Mouse (Mus musculus): ENCODE measurements at regions not wholly inside any gene's neighbourhood (a gene's known extent, or its start where the extent isn't known, plus 50 kb on each side); places are given as distances from the start of the nearest gene placed in this dataset.
A peak's percentile ranks its signal among the peaks of the same experiment; 100 is the strongest.

DNA sequence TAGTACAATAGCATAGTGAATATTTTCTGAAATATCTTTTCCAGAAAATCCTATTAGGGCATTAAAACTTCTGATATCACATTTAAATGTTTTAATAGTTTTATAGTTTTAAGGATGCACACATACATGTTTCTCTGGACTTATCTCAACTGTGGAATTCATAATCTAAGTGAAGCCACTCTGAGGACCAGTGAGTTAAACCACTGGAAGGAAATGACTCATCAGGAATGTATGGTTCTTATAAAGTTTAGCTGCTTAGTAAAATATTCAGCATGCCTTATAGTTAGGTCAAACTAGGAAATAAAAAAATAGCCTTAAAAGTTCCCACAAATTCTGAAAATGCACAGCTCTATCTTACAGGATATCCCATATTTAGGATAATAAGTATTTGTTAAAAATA, 1441.3 kb downstream of the Amy2a5 start:
- Histone ChIP-seq H3K4me1 (ENCODE audit: control insufficient read depth, insufficient read depth, low read length) (no peaks in the 10 kb centered on the region), H3K4me3 (ENCODE audit: low read depth, low read length) (no peak overlapping the region), H3K27ac (replicated peaks; ENCODE audit: low read depth, low read length) (no peak overlapping the region), H3K27me3 (ENCODE audit: control insufficient read depth, insufficient read depth, low read length) (no peaks in the 10 kb centered on the region), H3K9me3 (replicated peaks; ENCODE audit: control insufficient read depth, low read length) (no peaks in the 10 kb centered on the region), H3K4me2 (ENCODE audit: low read depth, low read length) (no peak overlapping the region), H3K9ac (replicated peaks; ENCODE audit: low read length) (no peak overlapping the region), H3K36me3 (replicated peaks; ENCODE audit: control insufficient read depth, insufficient read depth, low read depth, low read length) (no peaks in the 10 kb centered on the region)
- ATAC-seq (replicated peaks; ENCODE audit: insufficient number of reproducible peaks, low FRiP score, low TSS enrichment, low read depth) (no peak), DNase-seq (ENCODE audit: low spot score) (no peak)

DNA sequence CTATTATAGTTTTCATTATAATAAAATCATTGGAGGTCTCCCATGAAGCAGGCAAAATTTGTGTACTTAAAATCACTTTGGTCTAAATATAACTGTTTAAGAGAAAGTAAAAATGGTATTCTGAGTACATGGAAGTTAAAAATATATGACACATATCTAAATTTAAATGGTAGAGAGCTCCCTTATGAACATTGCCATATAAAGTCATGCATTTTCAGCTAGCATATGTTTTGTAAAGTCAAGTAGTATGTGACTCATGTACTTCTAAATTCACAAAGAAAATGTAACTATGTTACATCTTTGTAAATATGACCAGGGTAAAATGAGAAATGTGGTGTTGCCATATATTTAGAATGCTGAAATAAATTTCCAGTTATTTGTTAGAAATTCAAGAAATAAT, 1442.8 kb downstream of the Amy2a5 start:
- H3K4me1 ChIP-seq (ENCODE audit: control insufficient read depth, insufficient read depth, low read length) = no peaks in the 10 kb centered on the region
- no peak overlapping the region for H3K4me3 ChIP-seq (ENCODE audit: low read depth, low read length)
- no peaks in the 10 kb centered on the region for H3K36me3 ChIP-seq (replicated peaks; ENCODE audit: control insufficient read depth, insufficient read depth, low read depth, low read length)
- no peaks in the 10 kb centered on the region for H3K27me3 ChIP-seq (ENCODE audit: control insufficient read depth, insufficient read depth, low read length)
- no peak for ATAC-seq (replicated peaks; ENCODE audit: insufficient number of reproducible peaks, low FRiP score, low TSS enrichment, low read depth)
- H3K27ac ChIP-seq (replicated peaks; ENCODE audit: low read depth, low read length) = no peak overlapping the region
- DNase-seq (ENCODE audit: low spot score) = no peak
- no peak overlapping the region for H3K9ac ChIP-seq (replicated peaks; ENCODE audit: low read length)
- H3K9me3 ChIP-seq (replicated peaks; ENCODE audit: control insufficient read depth, low read length) = no peaks in the 10 kb centered on the region
- no peak overlapping the region for H3K4me2 ChIP-seq (ENCODE audit: low read depth, low read length)

DNA sequence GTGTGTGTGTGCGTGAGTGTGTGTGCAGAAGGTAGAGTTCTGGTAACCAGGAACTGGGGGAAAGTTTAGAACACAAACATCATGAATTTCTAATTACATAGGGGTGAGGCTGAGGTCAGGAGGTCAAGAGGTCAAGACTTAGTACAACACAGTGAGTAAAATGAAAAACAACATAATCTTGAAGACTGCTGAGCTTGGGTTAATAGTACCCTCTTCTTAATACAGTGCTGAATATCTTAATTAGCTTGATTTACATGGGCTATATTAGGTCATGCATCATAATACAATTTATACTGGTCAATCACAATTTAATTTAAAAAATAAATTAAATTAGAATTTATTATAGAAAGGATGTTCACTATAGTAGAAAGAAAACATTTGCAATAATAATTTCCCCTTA, 1470.8 kb downstream of the Amy2a5 start:
- Histone ChIP-seq H3K9ac (replicated peaks; ENCODE audit: low read length) (no peak overlapping the region), H3K27me3 (ENCODE audit: control insufficient read depth, insufficient read depth, low read length) (no peaks in the 10 kb centered on the region), H3K4me3 (ENCODE audit: low read depth, low read length) (no peak overlapping the region), H3K4me2 (ENCODE audit: low read depth, low read length) (no peak overlapping the region), H3K9me3 (replicated peaks; ENCODE audit: control insufficient read depth, low read length) (no peaks in the 10 kb centered on the region), H3K36me3 (replicated peaks; ENCODE audit: control insufficient read depth, insufficient read depth, low read depth, low read length) (no peaks in the 10 kb centered on the region), H3K4me1 (ENCODE audit: control insufficient read depth, insufficient read depth, low read length) (no peaks in the 10 kb centered on the region), H3K27ac (replicated peaks; ENCODE audit: low read depth, low read length) (no peak overlapping the region)
- 54% methylated on average over 1 of the region's 1 CpGs for WGBS
- peak; percentile 59; the same call in 1 of the 2 replicates for ATAC-seq (replicated peaks; ENCODE audit: insufficient number of reproducible peaks, low FRiP score, low TSS enrichment, low read depth)
- no peak for DNase-seq (ENCODE audit: low spot score)

Data from embryonic facial prominence, embryonic 11.5 days (tissue).